Mouse (Mus musculus): ENCODE data around the gene Slc46a3.
"Not testable (repeated sequence)": the region's sequence is repeated elsewhere in the genome, so short reads cannot be mapped to it uniquely, and the experiment has no call there.

The Slc46a3 gene

DNA sequence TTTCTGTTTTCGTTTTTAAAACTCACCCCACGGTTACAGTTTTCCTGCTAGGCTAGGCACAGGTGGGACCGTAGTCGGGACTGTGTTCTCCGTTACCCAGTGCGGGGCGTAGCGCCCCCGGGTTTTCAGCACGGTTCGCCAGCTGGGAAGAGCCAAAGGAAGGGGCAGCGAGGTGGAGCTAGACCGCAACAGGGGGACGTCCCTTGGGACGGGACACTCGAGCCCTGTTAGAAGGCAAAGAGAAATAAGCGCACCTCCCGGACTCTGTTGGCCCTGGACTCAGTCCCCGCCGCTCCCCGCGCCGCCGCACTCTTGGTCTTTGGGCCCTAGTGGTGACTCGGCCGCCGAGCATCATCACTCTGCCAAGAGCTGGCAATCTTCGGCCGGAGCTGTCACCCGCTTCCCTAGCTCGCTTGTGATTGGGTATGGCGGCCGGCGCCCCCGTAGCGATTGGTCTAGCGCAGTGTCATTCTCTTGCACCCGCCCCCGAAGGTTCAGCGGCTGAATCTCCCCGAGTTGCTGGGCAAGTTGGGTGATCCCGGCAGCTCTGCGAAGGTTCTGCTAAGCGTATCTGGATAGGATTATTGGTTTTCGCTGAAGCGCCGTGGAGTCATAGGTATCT, at the start of gene Slc46a3:
Slc46a3 (minus strand) TSS at position 361 of the 622 bp plus-strand sequence.
- DNase-seq (ENCODE audit: low read depth, low spot score): peak; percentile 94

DNA sequence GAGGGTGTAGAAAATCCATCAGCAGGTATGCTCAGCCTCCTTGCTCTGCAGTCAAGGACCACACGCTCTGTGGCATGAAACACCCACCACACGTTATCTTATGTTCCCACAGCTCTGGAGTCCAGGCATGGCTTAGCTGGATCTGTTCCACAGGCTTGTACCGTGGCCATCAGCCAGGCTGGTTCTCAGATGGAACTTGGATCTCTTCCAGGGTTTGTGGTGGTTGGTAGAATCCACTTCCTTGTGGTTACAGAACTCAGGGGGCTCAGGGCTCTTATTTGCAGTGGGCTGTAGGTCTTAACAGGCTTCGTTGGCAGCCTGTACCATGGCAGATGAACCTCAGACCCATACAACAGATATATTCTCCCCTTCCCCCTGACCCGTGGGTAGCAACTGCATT, 44.6 kb upstream of the Slc46a3 start:
- DNase-seq (ENCODE audit: low read depth, low spot score): no peak

DNA sequence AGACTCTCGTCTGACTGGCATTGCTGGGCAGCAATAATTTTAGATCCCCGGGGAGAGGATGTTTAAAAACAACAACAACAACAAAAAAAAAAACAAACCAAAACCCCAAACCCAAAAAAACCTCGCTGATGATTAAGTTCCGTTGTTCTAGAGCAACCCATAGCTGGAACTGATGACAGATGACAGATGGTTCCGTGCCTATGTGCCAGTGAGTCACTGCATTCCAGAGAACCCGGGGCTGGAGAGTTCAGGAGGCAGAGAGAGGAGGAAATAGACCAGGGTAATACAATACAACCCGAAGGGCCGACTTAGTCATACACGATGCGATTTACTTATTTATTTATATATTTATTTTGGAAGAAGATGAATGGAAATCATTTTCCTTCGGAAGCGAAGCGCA, 40.5 kb upstream of the Slc46a3 start:
- DNase-seq (ENCODE audit: low read depth, low spot score): no peak

DNA sequence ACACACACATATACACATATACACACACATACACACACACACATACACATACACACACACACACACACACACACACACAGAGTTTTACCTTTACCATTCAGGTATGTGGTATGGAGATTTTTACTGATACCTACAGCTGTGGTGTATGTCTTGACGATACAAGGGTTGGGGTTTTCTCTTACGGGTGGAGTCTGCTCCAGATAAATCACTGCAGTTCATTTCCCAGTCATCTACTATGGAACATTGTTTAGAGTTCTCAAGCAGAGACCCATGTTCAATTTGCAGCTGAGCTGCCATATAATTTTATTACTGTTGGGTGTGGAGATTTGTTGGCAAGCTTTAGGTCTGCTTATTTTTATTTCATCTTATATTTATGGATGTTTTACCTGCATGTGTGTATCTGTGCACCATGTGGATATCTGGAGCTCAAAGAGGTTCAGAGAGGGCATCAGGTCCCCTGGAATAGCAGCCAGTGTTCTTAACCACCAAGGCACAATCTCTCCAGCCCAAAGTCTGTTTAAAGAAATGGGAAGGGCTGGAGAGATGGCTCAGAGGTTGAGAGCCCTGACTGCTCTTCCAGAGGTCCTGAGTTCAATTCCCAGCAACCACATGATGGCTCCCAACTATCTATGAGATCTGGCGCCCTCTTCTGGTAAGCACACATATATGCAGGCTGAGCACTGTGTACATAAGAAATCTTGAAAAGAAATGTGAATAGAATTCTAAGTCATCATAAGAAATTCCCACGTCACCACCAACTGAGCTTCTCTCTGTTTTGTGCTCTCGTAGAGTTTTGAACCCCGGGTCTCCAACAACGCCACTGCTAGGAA, 34.3 kb upstream of the Slc46a3 start:
- peak; percentile 70 for DNase-seq (ENCODE audit: low read depth, low spot score)

DNA sequence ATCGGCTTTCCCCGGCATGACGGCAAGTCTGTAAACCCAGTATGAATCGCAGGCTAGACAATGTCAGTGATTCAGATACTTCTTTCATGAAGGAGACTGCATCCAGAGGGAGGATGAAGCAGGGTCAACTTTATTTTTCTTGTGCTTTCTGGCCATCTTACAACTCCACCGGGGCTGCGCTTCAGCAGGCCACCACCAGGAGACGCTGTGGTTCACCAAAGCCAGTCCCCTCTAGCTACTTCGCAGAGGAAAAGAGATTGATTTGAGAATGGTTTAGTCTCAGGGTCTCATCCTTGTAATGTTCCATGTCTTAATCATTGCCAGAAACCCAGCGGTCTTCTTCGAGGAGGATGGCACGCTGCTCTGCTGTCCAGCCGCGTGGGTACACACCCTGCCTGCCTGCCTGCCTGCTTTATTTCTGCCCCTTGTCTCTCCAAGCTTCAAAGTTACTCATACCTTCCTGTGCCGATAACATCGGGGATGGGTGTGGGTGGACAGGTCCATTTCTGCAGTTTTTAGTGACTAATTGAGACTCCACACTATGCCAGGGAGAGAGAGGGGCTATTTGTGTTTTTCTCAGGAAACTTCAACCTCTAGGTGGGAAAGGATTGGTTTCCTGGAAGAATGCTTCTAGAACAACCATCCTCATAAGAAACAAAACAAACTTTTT, 31.5 kb upstream of the Slc46a3 start:
- DNase-seq (ENCODE audit: low read depth, low spot score): peak; percentile 83

DNA sequence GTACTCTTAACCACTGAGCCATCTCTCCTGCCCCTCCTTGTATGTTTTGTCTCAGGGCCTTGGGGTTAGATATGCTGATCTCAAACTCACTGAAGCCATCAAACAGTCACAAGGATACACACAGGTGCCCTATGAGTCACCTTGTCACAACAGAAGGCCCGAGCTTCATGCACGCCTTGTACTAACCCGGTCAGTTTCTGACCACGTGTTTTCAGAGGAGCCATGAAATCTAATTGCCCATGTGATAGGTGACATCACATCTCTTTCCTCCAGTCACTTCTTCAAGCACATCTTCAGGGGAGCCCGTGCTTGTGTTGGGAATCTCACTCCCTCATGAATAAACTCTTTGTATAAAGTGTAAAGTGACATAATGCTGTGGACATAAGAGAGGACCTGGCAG, 30.0 kb upstream of the Slc46a3 start:
- no peak for DNase-seq (ENCODE audit: low read depth, low spot score)

DNA sequence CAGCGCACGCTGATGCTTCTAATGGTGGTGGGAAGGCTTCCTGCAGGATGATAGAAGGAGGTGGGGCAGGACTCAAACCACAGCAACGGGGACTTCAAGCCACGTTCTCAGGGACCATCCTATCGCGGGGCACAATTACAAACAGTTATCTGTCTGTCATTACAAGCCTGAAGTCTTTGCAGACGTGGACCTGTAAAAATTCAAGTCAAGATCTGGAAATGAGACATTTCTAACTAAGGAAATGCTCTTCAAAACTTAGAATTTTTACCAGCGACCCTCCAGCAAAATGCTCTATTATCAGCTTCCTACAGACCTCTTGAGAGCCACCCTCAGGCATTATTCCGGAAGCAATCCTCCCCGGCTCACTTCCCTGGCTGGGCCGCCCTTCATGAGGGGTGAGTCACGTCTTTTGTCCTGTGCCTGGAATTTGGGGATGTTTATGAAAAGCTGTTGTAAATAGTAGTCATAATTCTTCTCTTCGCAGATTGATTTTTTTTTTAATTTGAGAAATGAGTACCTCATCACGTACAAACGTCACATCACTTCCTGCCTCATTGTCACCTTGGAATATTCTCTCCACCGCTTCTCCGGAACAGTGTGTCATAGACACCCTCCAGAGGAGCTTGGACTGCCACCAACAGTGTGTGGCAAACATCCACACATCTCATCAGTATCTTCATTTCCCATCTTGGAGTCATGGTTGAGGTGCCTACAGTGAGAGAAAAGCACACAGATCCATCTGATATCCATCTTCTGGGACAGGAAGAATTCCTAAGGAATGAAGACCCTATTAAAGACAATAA, 23.6 kb upstream of the Slc46a3 start:
- DNase-seq (ENCODE audit: low read depth, low spot score): no peak

DNA sequence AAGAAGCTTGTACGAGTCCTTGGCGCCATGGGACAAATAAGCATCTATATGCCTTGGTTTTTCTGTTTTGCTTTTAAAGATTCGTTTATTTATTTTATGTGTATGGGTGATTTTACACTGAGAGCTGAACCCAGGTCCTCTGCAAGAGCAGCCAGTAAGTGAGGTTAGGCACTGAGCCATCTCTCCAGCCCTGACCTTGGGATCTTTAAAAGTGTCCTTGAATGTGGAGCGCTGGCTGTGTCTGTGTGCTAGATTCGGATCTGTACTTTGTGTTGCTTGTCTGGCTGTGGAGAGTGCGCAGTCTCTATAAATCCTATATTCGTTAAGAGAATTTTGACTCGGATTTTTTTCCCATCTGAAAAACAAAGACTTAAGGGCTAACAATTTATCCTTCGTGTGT, 21.6 kb upstream of the Slc46a3 start:
- no peak for DNase-seq (ENCODE audit: low read depth, low spot score)

DNA sequence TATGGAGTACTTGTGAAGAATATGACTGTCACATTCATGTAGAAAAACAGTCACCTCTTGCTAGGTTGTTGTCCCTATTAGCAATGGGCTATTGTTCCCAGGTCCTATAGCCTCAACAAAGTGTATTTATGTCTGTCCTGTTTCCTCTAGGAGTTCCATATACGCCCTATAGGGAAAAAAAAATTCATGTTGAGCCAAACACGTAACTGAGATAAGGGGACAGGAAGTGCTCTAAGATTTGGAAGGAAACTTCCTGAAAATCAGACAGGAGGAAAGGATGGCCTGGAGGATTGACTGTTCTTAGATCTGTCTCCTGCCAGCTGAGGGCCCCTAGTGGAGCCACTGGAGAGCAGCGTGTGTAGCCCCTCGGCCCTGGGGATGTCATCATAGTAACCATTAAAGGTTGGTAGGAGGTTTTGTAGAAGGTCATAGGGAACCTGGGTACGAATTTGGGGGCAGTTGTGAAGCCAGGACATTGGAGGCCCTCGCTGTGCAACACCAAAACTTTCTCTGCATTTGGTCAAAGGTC, 20.5 kb upstream of the Slc46a3 start:
- peak; percentile 33 for DNase-seq (ENCODE audit: low read depth, low spot score)

DNA sequence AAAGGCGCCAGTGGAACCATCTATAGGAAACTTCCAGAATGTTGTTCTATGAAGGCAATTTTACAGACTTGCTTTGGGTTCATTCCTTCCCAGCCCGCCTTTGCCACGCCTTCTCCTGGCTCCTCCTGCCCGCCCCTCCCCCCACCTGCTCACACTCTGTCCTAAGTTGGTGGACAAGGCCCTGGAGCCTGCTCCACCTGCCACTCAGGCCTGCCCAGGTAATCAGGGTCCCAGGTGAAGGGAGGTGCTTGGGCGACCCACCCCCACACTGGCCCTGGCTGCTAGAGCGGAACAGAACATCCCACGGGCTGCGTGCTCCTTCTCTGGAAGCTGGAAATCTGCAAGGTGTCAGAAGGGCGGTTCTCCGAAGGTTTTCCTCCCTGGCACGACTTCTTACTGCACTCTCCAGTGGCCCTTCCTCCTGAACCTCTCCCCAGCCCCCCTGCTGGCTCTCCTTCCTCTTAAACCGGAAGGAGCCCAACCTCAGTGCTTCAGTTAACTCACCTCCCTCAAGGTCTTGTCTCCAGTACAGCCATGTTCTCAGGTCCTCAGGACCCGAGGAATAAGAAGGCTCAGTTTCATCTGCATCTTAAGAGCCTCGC, 18.7 kb upstream of the Slc46a3 start:
- DNase-seq (ENCODE audit: low read depth, low spot score): peak; percentile 86

DNA sequence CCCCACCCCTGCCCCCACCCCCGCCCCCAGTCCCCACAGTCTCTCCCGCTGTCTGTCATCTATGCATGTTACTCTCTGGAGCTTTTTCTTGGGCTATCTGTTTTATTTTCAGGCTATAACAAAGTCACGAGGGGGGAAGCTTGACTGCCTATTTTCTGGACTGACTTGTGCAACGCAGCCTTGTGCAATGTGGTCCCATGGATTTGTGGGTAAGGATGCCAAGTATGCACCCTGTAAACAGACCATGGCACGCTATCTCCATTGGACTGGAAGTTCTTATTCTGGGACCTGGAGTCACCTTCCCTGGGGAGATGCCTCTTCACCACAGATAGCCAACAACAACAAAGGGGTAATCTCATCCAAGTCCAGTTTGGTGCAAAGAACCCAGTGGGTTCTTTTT, 17.1 kb upstream of the Slc46a3 start:
- DNase-seq (ENCODE audit: low read depth, low spot score): no peak

DNA sequence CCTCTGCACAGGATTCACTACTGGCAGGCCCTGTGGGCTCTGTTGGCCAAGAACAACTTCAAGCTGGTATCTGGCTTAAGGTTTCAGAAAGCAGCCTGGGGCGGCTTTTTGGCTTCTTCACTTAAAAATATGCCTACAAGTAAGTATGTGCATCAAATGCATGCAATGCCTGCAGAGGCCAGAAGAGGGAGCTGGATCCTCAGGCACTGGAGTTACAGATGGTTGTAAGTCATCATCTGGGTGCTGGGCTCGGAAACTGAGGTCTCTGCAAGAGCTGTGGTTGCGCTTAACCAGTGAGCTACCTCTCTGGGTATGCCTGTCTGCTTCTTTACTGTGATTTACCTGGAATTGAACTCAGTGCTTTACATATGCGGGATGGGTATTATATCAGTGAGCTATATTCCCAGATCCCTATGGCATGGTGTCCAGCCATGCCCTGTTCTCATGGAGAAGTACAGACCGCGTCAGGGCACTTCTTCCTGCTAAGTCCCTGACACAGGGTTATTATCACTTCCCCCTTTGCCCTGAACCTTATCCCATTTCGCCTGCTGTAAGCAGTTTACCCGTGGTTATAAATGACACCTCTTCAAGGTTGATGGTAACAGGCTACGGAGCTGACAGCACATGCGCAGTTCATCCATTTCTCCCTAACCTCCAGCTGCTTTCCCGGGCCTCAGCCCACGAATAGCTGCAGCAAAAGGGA, 16.3 kb upstream of the Slc46a3 start:
- peak; percentile 86 for DNase-seq (ENCODE audit: low read depth, low spot score)

DNA sequence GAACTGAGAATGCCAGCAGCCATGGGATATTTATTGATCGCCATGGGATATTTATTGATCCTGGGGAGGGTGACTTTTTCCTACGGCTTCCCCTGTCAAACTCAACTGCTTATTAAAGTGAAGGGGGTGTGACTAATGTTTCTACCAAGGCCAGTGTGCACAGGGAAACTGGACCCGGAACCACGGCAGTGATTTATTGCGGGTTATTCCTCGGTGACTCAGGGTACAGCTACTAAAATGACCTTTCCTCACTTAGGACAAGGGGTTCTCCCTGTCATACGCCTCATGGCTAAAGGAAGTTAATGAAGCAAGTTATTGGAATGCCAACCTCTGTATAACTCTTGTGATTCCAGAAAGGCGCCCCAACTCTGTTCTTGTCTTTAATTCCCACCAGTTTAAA, 13.2 kb upstream of the Slc46a3 start:
- DNase-seq (ENCODE audit: low read depth, low spot score): no peak

DNA sequence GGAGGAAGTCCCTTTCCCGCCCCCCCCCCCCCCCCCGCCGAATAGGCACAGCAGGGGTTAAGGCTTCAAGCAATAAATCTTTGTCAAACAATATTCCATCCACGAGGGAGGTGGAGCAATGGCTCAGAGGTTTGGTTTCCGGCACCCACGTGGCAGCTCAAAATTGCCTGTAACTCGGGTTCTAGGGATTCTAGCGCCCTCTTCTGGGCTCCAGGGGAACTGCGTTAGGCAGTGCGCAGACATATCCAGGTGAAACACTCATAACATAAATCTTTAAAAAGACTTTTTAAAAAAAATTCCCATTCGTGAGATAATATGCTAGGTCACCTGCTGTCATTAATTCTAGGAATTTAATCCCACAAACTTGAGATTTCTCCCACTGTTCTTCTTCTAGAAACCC, 12.5 kb upstream of the Slc46a3 start:
- peak; percentile 48 for DNase-seq (ENCODE audit: low read depth, low spot score)

DNA sequence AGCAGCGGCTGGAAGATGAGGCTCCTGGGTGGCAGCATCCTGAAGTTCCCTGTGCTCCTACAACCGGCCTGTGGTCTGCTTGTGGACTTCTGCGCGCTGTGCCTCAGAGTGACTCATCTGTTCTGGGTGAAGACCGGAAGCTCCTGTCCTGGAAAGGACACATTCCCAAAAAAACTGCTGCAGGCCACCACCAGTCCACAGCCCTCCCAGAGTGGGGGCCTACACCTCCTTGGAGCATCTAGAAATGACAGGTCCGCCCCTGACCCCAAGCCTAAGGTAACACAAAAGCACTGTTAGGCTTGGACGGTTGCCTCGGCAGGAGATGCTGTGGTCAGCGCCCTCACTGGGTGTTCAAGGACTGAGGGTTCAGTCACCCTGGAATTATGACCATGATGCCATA, 8.6 kb upstream of the Slc46a3 start:
- DNase-seq (ENCODE audit: low read depth, low spot score): no peak

DNA sequence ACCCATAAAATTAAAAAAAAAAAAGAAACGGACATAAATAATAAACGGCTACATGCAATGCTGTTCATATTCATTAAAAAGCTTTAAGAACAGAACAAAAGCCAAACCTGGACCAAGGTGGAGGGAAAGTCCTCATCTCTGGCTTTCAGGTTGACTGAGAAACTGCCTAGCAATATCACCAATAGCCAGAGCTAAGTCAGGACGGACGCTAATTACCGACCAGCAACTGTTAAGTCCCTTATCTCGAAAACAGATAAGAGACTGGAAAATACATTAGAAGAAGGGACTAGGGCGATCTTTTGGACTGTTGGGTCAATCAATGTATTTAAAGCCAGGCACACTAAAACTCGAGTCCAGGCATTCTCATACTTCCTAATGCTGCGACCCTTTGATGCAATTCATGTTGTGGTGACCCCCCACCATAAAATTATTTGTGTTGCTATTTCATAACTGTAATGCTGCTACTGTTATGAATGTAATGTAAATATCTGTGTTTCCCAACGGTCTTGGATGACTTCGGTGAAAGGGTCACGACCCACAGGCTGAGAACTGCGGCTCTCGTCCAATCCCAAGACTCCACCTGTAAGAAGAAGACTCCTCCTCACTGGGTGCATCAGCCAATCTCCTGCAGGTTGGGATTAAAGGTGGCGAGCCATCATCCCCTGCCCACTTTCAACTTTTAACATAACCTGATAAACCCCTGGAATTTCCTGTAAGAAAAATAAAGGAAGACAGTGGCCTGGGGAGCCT, 7.6 kb upstream of the Slc46a3 start:
- DNase-seq (ENCODE audit: low read depth, low spot score): no peak

DNA sequence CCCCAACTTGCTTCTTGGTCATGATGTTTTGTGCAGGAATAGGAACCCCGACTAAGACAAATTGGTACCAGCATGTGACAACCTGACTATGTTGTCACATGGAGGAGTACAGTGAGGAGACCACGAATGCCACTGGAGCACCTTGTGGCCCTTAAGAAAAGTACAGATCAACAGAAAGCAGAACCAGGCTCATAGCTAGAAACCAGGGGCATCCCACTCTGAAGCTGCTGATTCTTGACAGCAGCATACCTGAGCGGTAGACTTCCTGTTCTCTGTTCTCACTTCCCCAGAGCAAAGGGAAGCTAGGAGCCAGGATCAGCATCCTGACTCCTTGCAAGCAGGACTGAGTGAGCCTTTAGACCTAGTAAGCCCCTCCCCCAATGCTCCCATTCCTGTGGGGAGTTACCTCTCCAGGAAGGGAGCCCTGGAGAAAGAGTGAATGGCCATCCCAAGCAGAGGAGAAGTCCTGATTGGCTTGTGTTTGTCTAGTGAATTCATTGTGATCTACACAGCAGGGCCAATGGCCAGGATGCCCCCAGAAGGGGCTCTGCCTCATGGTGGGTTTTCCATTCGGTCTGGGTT, 4.4 kb upstream of the Slc46a3 start:
- peak; percentile 57 for DNase-seq (ENCODE audit: low read depth, low spot score)

DNA sequence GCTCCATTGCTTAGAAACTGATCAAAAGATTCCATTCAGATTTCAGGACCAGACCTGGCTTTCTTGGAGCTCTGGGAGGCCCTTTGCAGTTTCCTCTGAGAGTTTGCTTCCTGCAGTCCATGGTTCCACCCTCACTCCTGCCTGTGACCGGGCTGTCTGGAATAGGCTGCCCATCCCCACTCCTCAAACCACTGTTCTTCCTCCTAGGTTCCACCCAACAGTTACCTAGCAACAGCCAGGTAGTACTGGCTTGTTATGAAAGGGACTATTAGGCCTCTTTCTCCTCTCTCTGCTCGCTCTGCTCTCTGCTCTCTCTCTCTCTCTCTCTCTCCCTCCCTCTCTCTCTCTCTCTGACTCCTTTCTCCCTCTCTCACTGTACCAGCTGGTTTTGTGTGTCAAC, 3.6 kb upstream of the Slc46a3 start:
- peak; percentile 74 for DNase-seq (ENCODE audit: low read depth, low spot score)

DNA sequence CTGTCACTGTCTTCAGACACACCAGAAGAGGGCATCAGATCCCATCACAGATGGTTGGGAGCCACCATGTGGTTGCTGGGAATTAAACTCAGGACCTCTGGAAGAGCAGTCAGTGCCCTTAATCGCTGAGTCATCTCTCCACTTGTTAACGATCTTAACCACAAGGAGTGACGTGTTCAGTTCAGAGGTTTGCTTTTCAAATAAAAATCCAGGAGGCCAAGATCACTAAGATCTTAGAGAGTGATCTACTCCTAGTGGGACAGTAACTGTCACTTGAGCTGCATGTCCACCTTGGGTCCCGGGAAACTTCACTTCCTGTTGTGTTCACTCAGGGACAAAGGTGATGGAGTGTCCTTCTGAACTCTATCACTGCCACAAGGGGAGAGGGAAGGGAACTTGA, 1.9 kb upstream of the Slc46a3 start:
- not testable (repeated sequence) for DNase-seq (ENCODE audit: low read depth, low spot score)
